Mouse (Mus musculus): Measurements from ENCODE around the gene Enpep. TPM values are rescaled to one million over a fixed set of nuclear protein-coding genes. Genes with fewer than 3 reads are reported as not detected.

The Enpep gene
- 4.8 and 8.7 TPM in 2 replicates for polyA plus RNA-seq (2015; fragmentation: Nextera tagmentation; extraction: Ambion mirVana)

- H3K4me1 ChIP-seq: peaks cover 10% of the 10 kb centered on the region
- no peaks in the 10 kb centered on the region for H3K36me3 ChIP-seq
- 0 out of 2 replicates have a peak within 1 kb of the TSS, but pooled peaks have one; percentile 35 for H3K27ac ChIP-seq (replicated peaks)
- no peak within 1 kb of the TSS for H3K9ac ChIP-seq
- peak; percentile 80; the same call in 1 of the 2 replicates for ATAC-seq (ENCODE audit: insufficient number of reproducible peaks, low FRiP score, low TSS enrichment, low read depth)
- WGBS: 33% methylated on average over 13 of the region's 13 CpGs
- no peaks in the 10 kb centered on the region for H3K9me3 ChIP-seq (replicated peaks)
- H3K4me3 ChIP-seq (replicated peaks): peak within 1 kb of the TSS; percentile 24
- no peaks in the 10 kb centered on the region for H3K27me3 ChIP-seq
- peak within 1 kb of the TSS; percentile 32 for H3K4me2 ChIP-seq (replicated peaks)
Measured at GRCm38 (mm10) chr3:129332586-129332985, at the start of gene Enpep. Gene Enpep (minus strand): TSS chr3:129332720.

DNA sequence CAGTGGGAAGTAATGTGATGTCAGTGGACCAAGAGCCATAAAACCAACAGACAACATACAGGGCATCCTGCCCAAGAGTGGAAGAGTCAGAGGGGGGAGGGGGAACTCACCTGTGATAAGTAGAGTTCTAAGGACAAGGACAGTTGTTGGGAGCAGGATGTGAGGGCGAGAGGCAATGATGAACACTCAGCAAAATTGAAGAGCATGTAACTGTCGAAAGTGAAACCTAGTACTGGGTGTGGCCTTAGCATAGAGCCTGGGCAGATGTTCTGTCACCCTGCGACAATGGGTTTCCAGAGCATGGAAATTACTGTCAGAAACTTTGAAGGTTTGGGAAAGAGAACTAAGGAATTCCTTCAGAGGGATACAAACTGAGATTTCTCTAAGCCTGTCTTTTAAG is 46.6 kb upstream of the Enpep start:
- Histone ChIP-seq H3K9ac (no peak overlapping the region), H3K4me3 (replicated peaks) (no peak overlapping the region), H3K4me2 (replicated peaks) (no peak overlapping the region), H3K9me3 (replicated peaks) (no peaks in the 10 kb centered on the region), H3K27ac (replicated peaks) (no peak overlapping the region), H3K27me3 (no peaks in the 10 kb centered on the region), H3K4me1 (no peaks in the 10 kb centered on the region), H3K36me3 (no peaks in the 10 kb centered on the region)
- WGBS: 69% methylated on average over 3 of the region's 3 CpGs
- no peak for ATAC-seq (ENCODE audit: insufficient number of reproducible peaks, low FRiP score, low TSS enrichment, low read depth)

GRCm38 (mm10) chr3:129375087-129375486 is 42.6 kb upstream of the Enpep start:
- no peak overlapping the region for H3K27ac ChIP-seq (replicated peaks)
- H3K27me3 ChIP-seq: no peaks in the 10 kb centered on the region
- H3K9me3 ChIP-seq (replicated peaks): no peaks in the 10 kb centered on the region
- H3K36me3 ChIP-seq: no peaks in the 10 kb centered on the region
- no peak overlapping the region for H3K4me2 ChIP-seq (replicated peaks)
- H3K9ac ChIP-seq: no peak overlapping the region
- WGBS: 88% methylated on average over 3 of the region's 3 CpGs
- H3K4me1 ChIP-seq: peaks cover 4% of the 10 kb centered on the region; the same call in 1 of the 2 replicates
- no peak overlapping the region for H3K4me3 ChIP-seq (replicated peaks)
- ATAC-seq (ENCODE audit: insufficient number of reproducible peaks, low FRiP score, low TSS enrichment, low read depth): no peak

- Histone ChIP-seq H3K27me3 (no peaks in the 10 kb centered on the region), H3K4me2 (replicated peaks) (no peak overlapping the region), H3K4me3 (replicated peaks) (no peak overlapping the region), H3K4me1 (peaks cover 4% of the 10 kb centered on the region; the same call in 1 of the 2 replicates), H3K36me3 (no peaks in the 10 kb centered on the region), H3K9me3 (replicated peaks) (no peaks in the 10 kb centered on the region), H3K9ac (no peak overlapping the region), H3K27ac (replicated peaks) (no peak overlapping the region)
- WGBS: 40% methylated on average over 2 of the region's 2 CpGs
- no peak for ATAC-seq (ENCODE audit: insufficient number of reproducible peaks, low FRiP score, low TSS enrichment, low read depth)
Measured at GRCm38 (mm10) chr3:129373108-129373507, 40.6 kb upstream of the Enpep start.

DNA sequence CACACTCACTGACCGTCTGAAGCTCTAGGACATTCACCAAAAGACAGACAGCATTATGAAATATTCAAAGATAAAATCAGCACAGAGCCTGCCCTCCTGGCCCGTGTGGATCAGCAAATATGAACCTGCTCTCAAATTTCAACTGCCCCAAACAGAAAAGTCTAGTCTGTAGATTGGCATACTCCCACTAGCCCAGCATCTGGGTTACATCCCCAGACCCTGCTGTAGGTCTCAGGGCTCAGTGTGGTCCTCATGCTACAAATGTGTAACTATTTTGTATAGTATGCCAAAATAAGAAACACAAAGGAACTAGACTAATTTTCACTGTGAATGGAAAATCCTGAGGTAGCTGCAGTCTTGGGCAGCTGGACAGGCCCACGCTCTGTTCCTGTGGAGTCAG is 37.0 kb upstream of the Enpep start:
- H3K27me3 ChIP-seq: no peaks in the 10 kb centered on the region
- no peaks in the 10 kb centered on the region for H3K9me3 ChIP-seq (replicated peaks)

DNA sequence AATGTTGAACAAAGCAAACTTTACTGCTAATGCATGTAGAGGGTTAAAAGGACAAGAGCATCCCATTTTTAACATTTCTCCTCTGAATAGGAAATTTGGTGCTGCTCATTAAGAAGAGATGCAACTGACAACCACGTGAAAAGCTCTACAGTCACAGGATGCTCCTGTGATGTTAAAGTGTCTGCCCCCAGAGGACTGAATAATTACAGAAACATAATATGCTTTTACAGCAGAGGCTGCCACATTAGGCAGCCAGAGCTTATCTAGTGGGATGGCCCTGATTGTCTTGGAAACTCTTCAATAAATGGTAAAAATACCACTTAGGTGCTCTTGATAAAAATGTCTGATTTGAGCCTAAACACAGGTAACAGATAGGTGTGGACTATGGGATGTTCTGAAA is 33.4 kb upstream of the Enpep start:
- Histone ChIP-seq H3K4me1 (no peaks in the 10 kb centered on the region), H3K4me2 (replicated peaks) (no peak overlapping the region), H3K27me3 (no peaks in the 10 kb centered on the region), H3K4me3 (replicated peaks) (no peak overlapping the region), H3K9me3 (replicated peaks) (no peaks in the 10 kb centered on the region), H3K36me3 (no peaks in the 10 kb centered on the region), H3K27ac (replicated peaks) (no peak overlapping the region), H3K9ac (no peak overlapping the region)
- ATAC-seq (ENCODE audit: insufficient number of reproducible peaks, low FRiP score, low TSS enrichment, low read depth): no peak
- WGBS: 49% methylated on average over 1 of the region's 1 CpGs

More for the DNA sequence above, 37.0 kb upstream of the Enpep start:
- H3K4me2 ChIP-seq (replicated peaks): no peak overlapping the region
- WGBS: 69% methylated on average over 3 of the region's 3 CpGs
- H3K36me3 ChIP-seq: no peaks in the 10 kb centered on the region
- ATAC-seq (ENCODE audit: insufficient number of reproducible peaks, low FRiP score, low TSS enrichment, low read depth): no peak
- no peak overlapping the region for H3K4me3 ChIP-seq (replicated peaks)
- no peak overlapping the region for H3K27ac ChIP-seq (replicated peaks)
- no peak overlapping the region for H3K9ac ChIP-seq
- H3K4me1 ChIP-seq: peaks cover 4% of the 10 kb centered on the region; the same call in 1 of the 2 replicates

DNA sequence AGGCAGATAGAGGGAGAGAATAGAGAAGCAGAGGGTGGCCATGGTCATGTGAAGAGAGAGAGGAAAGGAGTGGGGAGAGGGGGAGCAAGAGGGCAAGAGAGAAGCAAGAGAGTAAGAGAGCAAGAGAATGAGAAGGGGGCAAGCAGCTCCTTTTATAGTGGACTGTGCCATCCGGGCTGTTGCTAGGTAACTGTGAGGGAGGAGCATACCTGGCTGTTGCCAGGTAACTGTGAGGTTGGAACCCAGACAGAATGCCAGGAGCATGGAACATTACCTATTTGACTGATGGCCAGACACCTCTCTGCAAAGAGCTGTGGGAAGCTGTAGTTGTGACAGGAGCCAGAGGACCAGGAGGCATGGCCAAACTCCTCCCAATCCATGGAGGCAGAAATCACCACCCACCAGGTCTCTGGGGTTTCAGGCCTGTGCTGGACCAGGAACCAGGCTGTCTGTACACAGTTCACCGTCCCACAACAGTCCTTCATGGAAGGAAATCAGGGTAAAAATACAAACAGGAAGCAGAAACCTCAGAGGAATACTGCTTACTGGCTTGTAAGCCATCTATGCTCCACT is 32.4 kb upstream of the Enpep start:
- Histone ChIP-seq H3K4me1 (no peaks in the 10 kb centered on the region), H3K9ac (no peak overlapping the region), H3K36me3 (no peaks in the 10 kb centered on the region), H3K27ac (replicated peaks) (no peak overlapping the region), H3K27me3 (no peaks in the 10 kb centered on the region), H3K9me3 (replicated peaks) (no peaks in the 10 kb centered on the region), H3K4me3 (replicated peaks) (no peak overlapping the region), H3K4me2 (replicated peaks) (no peak overlapping the region)
- ATAC-seq (ENCODE audit: insufficient number of reproducible peaks, low FRiP score, low TSS enrichment, low read depth): no peak
- WGBS: 78% methylated on average over 2 of the region's 2 CpGs

GRCm38 (mm10) chr3:129363426-129363825 is 30.9 kb upstream of the Enpep start:
- H3K9ac ChIP-seq: no peak overlapping the region
- H3K36me3 ChIP-seq: no peaks in the 10 kb centered on the region
- H3K9me3 ChIP-seq (replicated peaks): no peaks in the 10 kb centered on the region
- no peak overlapping the region for H3K4me2 ChIP-seq (replicated peaks)
- no peak for ATAC-seq (ENCODE audit: insufficient number of reproducible peaks, low FRiP score, low TSS enrichment, low read depth)
- WGBS: 85% methylated on average over 1 of the region's 1 CpGs
- no peak overlapping the region for H3K27ac ChIP-seq (replicated peaks)
- no peaks in the 10 kb centered on the region for H3K4me1 ChIP-seq
- H3K4me3 ChIP-seq (replicated peaks): no peak overlapping the region
- no peaks in the 10 kb centered on the region for H3K27me3 ChIP-seq

DNA sequence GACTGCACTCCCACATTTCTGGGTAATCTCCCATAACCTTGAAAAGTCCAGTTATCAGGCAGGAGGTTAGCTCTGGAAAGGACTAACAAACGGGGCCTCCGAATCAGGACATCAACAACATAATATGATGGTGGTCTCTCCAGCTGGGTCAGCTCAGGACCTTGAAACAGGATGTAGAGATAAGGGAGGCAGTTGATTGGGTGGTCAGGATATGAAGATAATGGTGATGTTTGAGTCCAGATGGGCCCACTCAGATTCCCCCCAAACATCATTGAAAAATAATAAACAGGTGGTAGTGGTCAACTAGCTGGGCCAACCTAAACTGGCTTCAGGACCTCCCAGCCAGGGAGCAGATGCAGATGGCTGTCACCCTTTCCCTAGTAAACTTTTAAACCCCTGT is 25.6 kb upstream of the Enpep start:
- no peaks in the 10 kb centered on the region for H3K9me3 ChIP-seq (replicated peaks)
- H3K27me3 ChIP-seq: no peaks in the 10 kb centered on the region
- 86% methylated on average over 2 of the region's 2 CpGs for WGBS
- H3K36me3 ChIP-seq: no peaks in the 10 kb centered on the region
- H3K9ac ChIP-seq: no peak overlapping the region
- no peak for ATAC-seq (ENCODE audit: insufficient number of reproducible peaks, low FRiP score, low TSS enrichment, low read depth)
- H3K27ac ChIP-seq (replicated peaks): no peak overlapping the region
- no peaks in the 10 kb centered on the region for H3K4me1 ChIP-seq
- H3K4me3 ChIP-seq (replicated peaks): no peak overlapping the region
- no peak overlapping the region for H3K4me2 ChIP-seq (replicated peaks)

- Histone ChIP-seq H3K27ac (replicated peaks) (no peak overlapping the region), H3K4me2 (replicated peaks) (no peak overlapping the region), H3K9ac (no peak overlapping the region), H3K4me1 (no peaks in the 10 kb centered on the region), H3K4me3 (replicated peaks) (no peak overlapping the region), H3K36me3 (no peaks in the 10 kb centered on the region), H3K9me3 (replicated peaks) (no peaks in the 10 kb centered on the region), H3K27me3 (no peaks in the 10 kb centered on the region)
- WGBS: 67% methylated on average over 4 of the region's 4 CpGs
- ATAC-seq (ENCODE audit: insufficient number of reproducible peaks, low FRiP score, low TSS enrichment, low read depth): no peak
Measured at GRCm38 (mm10) chr3:129353901-129354300, 21.4 kb upstream of the Enpep start.

- no peak overlapping the region for H3K9ac ChIP-seq
- no peak overlapping the region for H3K4me3 ChIP-seq (replicated peaks)
- WGBS: 76% methylated on average over 11 of the region's 11 CpGs
- no peaks in the 10 kb centered on the region for H3K4me1 ChIP-seq
- no peak overlapping the region for H3K27ac ChIP-seq (replicated peaks)
- no peaks in the 10 kb centered on the region for H3K9me3 ChIP-seq (replicated peaks)
- H3K36me3 ChIP-seq: no peaks in the 10 kb centered on the region
- H3K4me2 ChIP-seq (replicated peaks): no peak overlapping the region
- ATAC-seq (ENCODE audit: insufficient number of reproducible peaks, low FRiP score, low TSS enrichment, low read depth): no peak
- no peaks in the 10 kb centered on the region for H3K27me3 ChIP-seq
Measured at GRCm38 (mm10) chr3:129351320-129351877, 18.9 kb upstream of the Enpep start.

DNA sequence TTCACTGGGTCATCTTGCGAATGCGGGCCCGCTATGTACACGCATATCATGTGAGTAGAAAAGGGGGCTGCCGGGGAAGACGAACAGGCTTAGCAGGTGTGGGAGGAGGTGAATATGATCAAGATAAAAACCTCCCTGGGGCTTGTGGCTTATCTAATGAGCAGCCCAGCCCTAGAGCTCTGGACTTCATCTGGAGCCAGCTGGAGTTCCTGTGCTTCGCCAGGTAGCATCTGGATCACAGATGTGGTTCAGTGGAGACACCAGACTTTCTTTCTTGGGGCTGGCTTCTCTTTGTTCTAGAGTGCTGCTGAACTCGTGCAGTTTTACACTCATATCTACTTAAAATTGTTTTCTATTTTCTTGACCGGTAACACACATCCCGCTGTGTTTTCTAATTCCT is 14.8 kb upstream of the Enpep start:
- Histone ChIP-seq H3K27ac (replicated peaks) (no peak overlapping the region), H3K27me3 (no peaks in the 10 kb centered on the region), H3K4me2 (replicated peaks) (no peak overlapping the region), H3K36me3 (no peaks in the 10 kb centered on the region), H3K4me1 (no peaks in the 10 kb centered on the region), H3K4me3 (replicated peaks) (no peak overlapping the region), H3K9ac (no peak overlapping the region), H3K9me3 (replicated peaks) (no peaks in the 10 kb centered on the region)
- 62% methylated on average over 10 of the region's 10 CpGs for WGBS
- no peak for ATAC-seq (ENCODE audit: insufficient number of reproducible peaks, low FRiP score, low TSS enrichment, low read depth)

All from embryonic facial prominence, embryonic 15.5 days (tissue).